Mouse (Mus musculus) layer of hippocampus, adult 2 months (tissue): ENCODE data around the gene Bcap31. TPM values are rescaled to one million over a fixed set of nuclear protein-coding genes. Genes with fewer than 3 reads are reported as not detected.
A peak's percentile ranks its signal among the peaks of the same experiment; 100 is the strongest.

Experiments used
- DNase-seq, 2 experiments: peaks; one replicate each; pipeline ENCODE4 v3.0.0; 2022; ENCODE audit warnings: low spot score in 2 of 2
- H3K27ac ChIP-seq: fragments of 200-600 bp; 2 replicates; pipeline ENCODE4 v1.8.1; 2022
- H3K4me3 ChIP-seq: fragments of 200-600 bp; 2 replicates; pipeline ENCODE4 v1.8.1; 2022; ENCODE audit warnings: mild to moderate bottlenecking
- CTCF ChIP-seq: fragments of 200-600 bp; conservative IDR thresholded peaks from 2 replicates; pipeline ENCODE4 v1.8.1; 2022; ENCODE audit warnings: antibody characterized with exemption, mild to moderate bottlenecking, moderate library complexity
- total RNA-seq, 2 experiments: library from RNA; stranded (reverse); gene quantifications; 2 replicates each; pipeline ENCODE4 v1.2.3; 2021

The Bcap31 gene
- total RNA-seq, 2 experiments from 2014 or later, result 72.3 to 77.8 TPM

- Histone ChIP-seq H3K4me3 (peak overlapping the region; percentile 69), H3K27ac (peak overlapping the region; percentile 94)
- no peak for DNase-seq
- TF ChIP-seq CTCF, result no peak
These were observed 42.4 kb downstream of the Bcap31 start for GRCm38 (mm10) chrX:73673619-73673967.

- TF ChIP-seq CTCF, result no peak
- peak within 1 kb of the TSS; percentile 94 for H3K27ac ChIP-seq
- H3K4me3 ChIP-seq, result peak within 1 kb of the TSS; percentile 69
- peak; percentile 47 to 51 for DNase-seq
These were observed 42.9 kb downstream of the Bcap31 start, which contains the start of gene Slc6a8 for GRCm38 (mm10) chrX:73672879-73673618. TSS of gene Slc6a8 (plus strand) at chrX:73673150.

- DNase-seq, result peak; percentile 35
- peak; percentile 76 for TF ChIP-seq CTCF
- H3K27ac ChIP-seq, result peak overlapping the region; percentile 18; the same call in 1 of the 2 replicates
- no peak overlapping the region; the same call in 1 of the 2 replicates for H3K4me3 ChIP-seq
These were observed 43.9 kb downstream of the Bcap31 start for GRCm38 (mm10) chrX:73672031-73672431.

GRCm38 (mm10) chrX:73663143-73663542, 52.8 kb downstream of the Bcap31 start:
- Histone ChIP-seq H3K4me3 (no peak overlapping the region), H3K27ac (no peak overlapping the region)
- TF ChIP-seq CTCF, result peak; percentile 73
- DNase-seq, result no peak

- peak overlapping the region; percentile 56; the same call in 1 of the 2 replicates for H3K4me3 ChIP-seq
- TF ChIP-seq CTCF, result no peak
- H3K27ac ChIP-seq, result peak overlapping the region; percentile 94
- DNase-seq, result no peak
These were observed 55.7 kb downstream of the Bcap31 start for GRCm38 (mm10) chrX:73660284-73660665.

- TF ChIP-seq CTCF, result no peak
- DNase-seq, result peak in 1 of 2 experiments; percentile 18
- peak within 1 kb of the TSS; percentile 94 for H3K27ac ChIP-seq
- H3K4me3 ChIP-seq, result peak within 1 kb of the TSS; percentile 56
These were observed 56.2 kb downstream of the Bcap31 start, which contains the start of gene Pnck for GRCm38 (mm10) chrX:73659575-73660283. TSS of gene Pnck (minus strand) at chrX:73660117.

- H3K4me3 ChIP-seq, result peak overlapping the region; percentile 56; the same call in 1 of the 2 replicates
These were observed 56.9 kb downstream of the Bcap31 start for GRCm38 (mm10) chrX:73658936-73659574.

GRCm38 (mm10) chrX:73658391-73658790, 57.6 kb downstream of the Bcap31 start:
- peak overlapping the region; percentile 94 for H3K27ac ChIP-seq
- H3K4me3 ChIP-seq, result peak overlapping the region; percentile 56; the same call in 1 of the 2 replicates
- TF ChIP-seq CTCF, result no peak
- no peak for DNase-seq

More at GRCm38 (mm10) chrX:73658936-73659574, 56.9 kb downstream of the Bcap31 start:
- peak overlapping the region; percentile 94 for H3K27ac ChIP-seq
- peak; percentile 25 to 51 for DNase-seq
- TF ChIP-seq CTCF, result no peak

GRCm38 (mm10) chrX:73655529-73655928, 60.4 kb downstream of the Bcap31 start:
- H3K4me3 ChIP-seq, result no peak overlapping the region
- no peak overlapping the region for H3K27ac ChIP-seq
- TF ChIP-seq CTCF, result peak; percentile 65
- no peak for DNase-seq

GRCm38 (mm10) chrX:73654177-73654576, 61.8 kb downstream of the Bcap31 start:
- TF ChIP-seq CTCF, result peak; percentile 92
- no peak overlapping the region for H3K27ac ChIP-seq
- H3K4me3 ChIP-seq, result no peak overlapping the region
- DNase-seq, result peak in 1 of 2 experiments; percentile 47

- no peak for TF ChIP-seq CTCF
- Histone ChIP-seq H3K27ac (no peak overlapping the region), H3K4me3 (no peak overlapping the region)
- DNase-seq, result no peak
These were observed 62.6 kb downstream of the Bcap31 start for GRCm38 (mm10) chrX:73653392-73653791.

GRCm38 (mm10) chrX:73650869-73651268, 65.1 kb downstream of the Bcap31 start:
- no peak for TF ChIP-seq CTCF
- Histone ChIP-seq H3K4me3 (no peak overlapping the region), H3K27ac (no peak overlapping the region)
- DNase-seq, result no peak

GRCm38 (mm10) chrX:73645121-73645520, 70.9 kb downstream of the Bcap31 start:
- no peak overlapping the region for H3K4me3 ChIP-seq
- TF ChIP-seq CTCF, result no peak
- H3K27ac ChIP-seq, result no peak overlapping the region
- no peak for DNase-seq
